Mouse (Mus musculus) left cerebral cortex, adult 6 months (tissue): ENCODE results near the gene Vwa3a. TPM values are rescaled to one million over a fixed set of nuclear protein-coding genes. Genes with fewer than 3 reads are reported as not detected.

Source experiments
- long read RNA-seq, 2 experiments: library from polyadenylated mRNA; unstranded; transcript quantifications; one replicate each; pipeline ENCODE4 v2.0.0; 2019 to 2020
- polyA plus RNA-seq: library from polyadenylated mRNA; unstranded; fragments of <200 nt; fragmentation: Nextera tagmentation; gene quantifications from 2 replicates; pipeline ENCODE4 v1.2.3, GENCODE M21; 2021

The Vwa3a gene
- polyA plus RNA-seq: 2.0 and 2.7 TPM in 2 replicates
- long read RNA-seq, experiment 1, partial matches to known transcripts: 1 of 7 reads
- long read RNA-seq, experiment 1, other reads (novel, unspliced or antisense): 6 of 7 reads
- long read RNA-seq, experiment 2, partial matches to known transcripts: 1 of 2 reads
- long read RNA-seq, experiment 2, other reads (novel, unspliced or antisense): 1 of 2 reads

DNA sequence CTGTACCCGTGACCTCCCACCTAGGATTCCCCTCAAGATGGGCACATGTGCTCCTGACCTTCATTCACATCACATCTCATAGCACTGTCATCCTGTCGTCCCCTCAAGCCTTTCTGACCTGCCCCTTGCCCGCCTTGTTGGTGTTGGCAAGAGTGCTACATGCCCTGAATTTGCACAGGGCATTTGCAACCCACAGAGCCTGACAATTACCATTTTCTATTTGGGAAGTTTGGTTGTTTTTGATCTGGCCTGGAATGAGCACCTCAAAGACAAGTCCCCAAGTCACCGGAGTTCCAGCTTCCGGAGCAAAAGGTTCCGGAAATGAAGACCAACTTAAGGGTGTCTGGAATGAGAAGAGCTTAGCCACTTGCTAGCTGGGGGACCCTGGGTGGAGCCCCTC is at the start of gene Vwa3a:
Gene Vwa3a, plus strand, starts transcription at position 301 of the 400 bp plus-strand sequence.

DNA sequence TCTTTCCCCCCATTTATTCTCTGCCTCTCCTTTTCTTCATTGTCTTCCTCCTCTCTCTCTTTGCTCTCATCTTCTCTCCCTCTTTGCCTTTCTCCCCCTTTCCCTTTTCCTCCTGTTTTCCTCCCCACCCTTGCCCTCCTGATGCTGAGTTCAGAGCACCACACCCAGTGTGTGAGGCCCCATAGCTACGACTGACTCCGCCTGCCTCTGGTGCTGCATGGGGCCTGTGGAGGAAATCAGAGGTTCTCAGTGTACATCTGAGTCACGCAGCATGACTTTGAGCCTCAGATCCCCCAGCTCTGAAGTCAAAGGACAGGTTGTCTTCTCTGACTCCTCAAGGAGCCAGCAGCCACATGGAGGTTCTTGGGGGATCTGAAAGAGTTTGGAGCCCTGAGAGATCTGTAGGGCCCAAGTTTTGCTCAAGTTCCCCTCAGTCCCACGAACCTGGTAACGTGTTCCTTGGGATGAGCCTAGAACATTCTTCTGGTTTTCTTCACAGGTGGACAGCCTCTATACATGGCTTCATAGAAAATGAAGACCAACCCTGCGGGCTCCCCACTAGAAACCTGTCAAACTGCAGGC is 72.8 kb downstream of the Vwa3a start, which contains the start of gene Gm5737:
Gene Gm5737, plus strand, starts transcription at position 532 of the 582 bp plus-strand sequence.

DNA sequence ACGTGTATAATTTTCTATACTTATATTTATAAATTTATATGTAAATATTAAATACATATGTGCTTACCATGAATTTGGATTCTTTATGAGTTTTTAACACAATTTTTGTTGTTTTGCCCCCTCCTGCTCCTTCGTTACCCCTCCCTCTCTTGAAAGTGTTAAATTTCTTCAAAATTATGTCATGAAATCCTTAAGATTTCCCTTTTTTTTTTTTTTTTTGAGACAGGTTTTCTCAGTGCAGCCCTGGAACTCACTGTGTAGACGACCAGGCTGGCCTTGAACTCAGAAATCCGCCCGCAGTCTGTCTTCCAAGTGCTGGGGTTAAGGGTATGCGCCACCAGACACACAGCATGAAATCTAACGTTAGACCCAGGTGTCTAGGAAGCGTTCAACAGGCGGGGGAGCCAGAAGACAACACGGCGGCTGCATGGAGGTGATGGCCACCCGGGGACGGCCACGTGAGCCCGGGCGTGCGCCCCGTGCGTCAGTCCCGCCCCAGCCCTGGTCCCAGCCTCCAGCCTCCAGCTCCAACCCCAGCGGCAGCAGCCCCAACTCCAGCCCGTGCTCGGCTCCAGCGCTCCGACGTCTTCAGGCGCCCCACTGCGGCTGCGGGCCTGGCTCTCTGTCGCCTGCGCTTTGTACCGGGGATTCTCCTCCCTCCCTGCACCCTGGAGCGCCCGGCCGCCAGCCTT is 103.4 kb downstream of the Vwa3a start, which contains the start of gene Eef2k:
Gene Eef2k, plus strand, starts transcription at position 487 of the 692 bp plus-strand sequence.

Other genes starting within 250 kb of the Vwa3a start
- gene Uqcrc2, start 104.1 kb upstream of the Vwa3a start, polyA plus RNA-seq: 203 and 241 TPM in 2 replicates
- 0.05 and 0.18 TPM in 2 replicates for gene Pdzd9, start 69.0 kb upstream of the Vwa3a start, polyA plus RNA-seq
- 10.6 and 15.9 TPM in 2 replicates for gene Mosmo, start 61.7 kb upstream of the Vwa3a start, polyA plus RNA-seq
- not detected in 2 replicates for gene Gm5737, start 73.0 kb downstream of the Vwa3a start, polyA plus RNA-seq
- gene Eef2k, start 103.5 kb downstream of the Vwa3a start, polyA plus RNA-seq: 5.5 and 7.2 TPM in 2 replicates
- gene Polr3e, start 178.4 kb downstream of the Vwa3a start, polyA plus RNA-seq: 15.2 and 16.5 TPM in 2 replicates
- 1.4 and 6.2 TPM in 2 replicates for gene Cdr2, start 243.0 kb downstream of the Vwa3a start, polyA plus RNA-seq
- 0.88 and 1.2 TPM in 2 replicates for gene Mfsd13b, start 243.2 kb downstream of the Vwa3a start, polyA plus RNA-seq